Mouse (Mus musculus) MEL (cell line): Measurements from ENCODE around the gene Gnat1. TPM values are rescaled to one million over a fixed set of nuclear protein-coding genes. Genes with fewer than 3 reads are reported as not detected.
A peak's percentile ranks its signal among the peaks of the same experiment; 100 is the strongest.

ENCODE experiments used
- DNase-seq: peaks from one replicate; pipeline ENCODE4 v3.0.0; 2011; ENCODE audit warnings: low read depth, low spot score
- H3K27ac ChIP-seq: 2 replicates; pipeline ENCODE4 v1.5.1; 2012; ENCODE audit warnings: low read depth, mild to moderate bottlenecking, control low read depth, low read length, moderate library complexity; ENCODE audit not compliant: control insufficient read depth
- H3K27me3 ChIP-seq, 2 experiments: fragments of 150-350 bp in 1 of 2; sonication (generic) in 1 of 2; 2 replicates each; pipeline ENCODE4 v1.6.1; 2012; ENCODE audit warnings: low read length in 2 of 2, mild to moderate bottlenecking in 2 of 2, improper control_type of control experiment in 1 of 2, moderate library complexity in 1 of 2; ENCODE audit not compliant: insufficient read depth in 2 of 2, control insufficient read depth in 1 of 2
- H3K36me3 ChIP-seq, 2 experiments: 2 replicates each; pipeline ENCODE4 v1.6.1; 2012 to 2014; ENCODE audit warnings: low read length in 2 of 2, improper control_type of control experiment in 1 of 2, inconsistent platforms in 1 of 2, mild to moderate bottlenecking in 1 of 2; ENCODE audit not compliant: insufficient read depth in 2 of 2, control insufficient read depth in 1 of 2
- H3K4me1 ChIP-seq, 2 experiments: fragments of 150-350 bp in 1 of 2; sonication (generic) in 1 of 2; 2 replicates each; pipeline ENCODE4 v1.6.1; 2012; ENCODE audit warnings: low read length in 2 of 2, improper control_type of control experiment in 1 of 2, mild to moderate bottlenecking in 1 of 2; ENCODE audit not compliant: insufficient read depth in 2 of 2, control insufficient read depth in 1 of 2
- H3K4me3 ChIP-seq, 2 experiments: fragments of 150-350 bp in 1 of 2; sonication (generic) in 1 of 2; 2 replicates each; pipeline ENCODE4 v1.5.1; 2012; ENCODE audit warnings: low read depth in 2 of 2, low read length in 2 of 2, mild to moderate bottlenecking in 2 of 2, moderate library complexity in 2 of 2, control low read depth in 1 of 2, improper control_type of control experiment in 1 of 2; ENCODE audit not compliant: control insufficient read depth in 1 of 2, insufficient read depth in 1 of 2
- H3K79me2 ChIP-seq: 2 replicates; pipeline ENCODE4 v1.6.1; 2012; ENCODE audit warnings: mild to moderate bottlenecking, low read length, moderate library complexity; ENCODE audit not compliant: control insufficient read depth, poor library complexity, insufficient read depth
- H3K9ac ChIP-seq: 2 replicates; pipeline ENCODE4 v1.6.1; 2012; ENCODE audit warnings: low read depth, mild to moderate bottlenecking, control low read depth, low read length, moderate library complexity; ENCODE audit not compliant: control insufficient read depth, poor library complexity, severe bottlenecking
- H3K9me3 ChIP-seq: fragments of 150-350 bp; sonication (generic); replicated peaks from 2 replicates; pipeline ENCODE4 v1.6.1; 2012; ENCODE audit warnings: mild to moderate bottlenecking, low read length, improper control_type of control experiment, moderate library complexity; ENCODE audit not compliant: insufficient read depth
- BHLHE40 ChIP-seq: IDR thresholded peaks from 2 replicates; pipeline ENCODE4 v1.6.1; 2012; ENCODE audit warnings: low read depth, mild to moderate bottlenecking, inconsistent platforms, low read length, improper control_type of control experiment, borderline replicate concordance
- CHD2 ChIP-seq: IDR thresholded peaks from 2 replicates; pipeline ENCODE4 v1.6.1; 2011; ENCODE audit warnings: low read length, improper control_type of control experiment
- CTCF ChIP-seq, 3 experiments: IDR thresholded peaks in 2 of 3; conservative IDR thresholded peaks in 1 of 3; 2 replicates each; pipeline ENCODE4 v1.5.1; 2011 to 2012; ENCODE audit warnings: low read length in 3 of 3, low read depth in 2 of 3, mild to moderate bottlenecking in 2 of 3, improper control_type of control experiment in 1 of 3, inconsistent platforms in 1 of 3, mixed read lengths in 1 of 3, moderate library complexity in 1 of 3; ENCODE audit not compliant: control insufficient read depth in 1 of 3, insufficient read depth in 1 of 3, poor library complexity in 1 of 3, severe bottlenecking in 1 of 3
- ELF1 ChIP-seq: IDR thresholded peaks from 2 replicates; pipeline ENCODE4 v1.6.1; 2014; ENCODE audit warnings: low read depth, mild to moderate bottlenecking, inconsistent platforms, low read length, improper control_type of control experiment, moderate library complexity
- EP300 ChIP-seq, 2 experiments: IDR thresholded peaks; 2 replicates each; pipeline ENCODE4 v1.6.1; 2011; ENCODE audit warnings: improper control_type of control experiment in 2 of 2, low read length in 2 of 2, low read depth in 1 of 2, mild to moderate bottlenecking in 1 of 2
- GATA1 ChIP-seq: IDR thresholded peaks from 2 replicates; pipeline ENCODE4 v1.6.1; 2011; ENCODE audit warnings: low read depth, low read length, improper control_type of control experiment
- HCFC1 ChIP-seq: IDR thresholded peaks from 2 replicates; pipeline ENCODE4 v1.6.1; 2012; ENCODE audit warnings: low read depth, mild to moderate bottlenecking, inconsistent platforms, low read length, improper control_type of control experiment, moderate library complexity
- JUND ChIP-seq: IDR thresholded peaks from 2 replicates; pipeline ENCODE4 v1.6.1; 2011; ENCODE audit warnings: low read depth, mild to moderate bottlenecking, improper control_type of control experiment, low read length
- MAFK ChIP-seq: IDR thresholded peaks from 2 replicates; pipeline ENCODE4 v1.6.1; 2011; ENCODE audit warnings: low read depth, mild to moderate bottlenecking, low read length, improper control_type of control experiment, borderline replicate concordance
- MAX ChIP-seq: IDR thresholded peaks from 2 replicates; pipeline ENCODE4 v1.6.1; 2011; ENCODE audit warnings: low read length, improper control_type of control experiment
- MYB ChIP-seq: IDR thresholded peaks from 2 replicates; pipeline ENCODE4 v1.6.1; 2011; ENCODE audit warnings: mild to moderate bottlenecking, low read depth, low read length, improper control_type of control experiment
- NELFE ChIP-seq: IDR thresholded peaks from 2 replicates; pipeline ENCODE4 v1.6.1; 2011; ENCODE audit warnings: low read depth, low read length, improper control_type of control experiment
- NRF1 ChIP-seq: IDR thresholded peaks from 2 replicates; pipeline ENCODE4 v1.6.1; 2014; ENCODE audit warnings: low read depth, mild to moderate bottlenecking, inconsistent platforms, low read length, improper control_type of control experiment, moderate library complexity; ENCODE audit not compliant: poor library complexity, insufficient read depth, severe bottlenecking
- POLR2AphosphoS5 ChIP-seq: IDR thresholded peaks from 2 replicates; pipeline ENCODE4 v1.6.1; 2012; ENCODE audit warnings: low read depth, borderline replicate concordance, mild to moderate bottlenecking, inconsistent platforms, low read length, moderate library complexity, mixed read lengths
- TAL1 ChIP-seq: IDR thresholded peaks from 2 replicates; pipeline ENCODE4 v1.6.1; 2012; ENCODE audit warnings: mild to moderate bottlenecking, inconsistent platforms, low read length, moderate library complexity, mixed read lengths
- TBP ChIP-seq: IDR thresholded peaks from 2 replicates; pipeline ENCODE4 v1.8.0; 2011; ENCODE audit warnings: low read depth, low read length, improper control_type of control experiment
- TCF12 ChIP-seq: IDR thresholded peaks from 2 replicates; pipeline ENCODE4 v1.6.1; 2014; ENCODE audit warnings: low read depth, mild to moderate bottlenecking, inconsistent platforms, low read length, improper control_type of control experiment, moderate library complexity
- UBTF ChIP-seq: IDR thresholded peaks from 2 replicates; pipeline ENCODE4 v1.6.1; 2012; ENCODE audit warnings: low read depth, mild to moderate bottlenecking, inconsistent platforms, low read length, improper control_type of control experiment, moderate library complexity, borderline replicate concordance; ENCODE audit not compliant: insufficient read depth
- USF1 ChIP-seq: IDR thresholded peaks from 2 replicates; pipeline ENCODE4 v1.6.1; 2014; ENCODE audit warnings: low read depth, mild to moderate bottlenecking, inconsistent platforms, low read length, improper control_type of control experiment, moderate library complexity
- ZC3H11A ChIP-seq: IDR thresholded peaks from 2 replicates; pipeline ENCODE4 v1.6.1; 2012; ENCODE audit warnings: low read depth, mild to moderate bottlenecking, inconsistent platforms, low read length, improper control_type of control experiment
- ZKSCAN1 ChIP-seq: IDR thresholded peaks from 2 replicates; pipeline ENCODE4 v1.6.1; 2012; ENCODE audit warnings: low read depth, mild to moderate bottlenecking, inconsistent platforms, low read length, improper control_type of control experiment, moderate library complexity
- ZMIZ1 ChIP-seq: IDR thresholded peaks from 2 replicates; pipeline ENCODE4 v1.6.1; 2012; ENCODE audit warnings: low read depth, mild to moderate bottlenecking, inconsistent platforms, low read length, improper control_type of control experiment, moderate library complexity
- polyA plus RNA-seq, 2 experiments: library from polyadenylated mRNA; stranded (reverse) in 1 of 2; unstranded in 1 of 2; fragments of >175 nt in 1 of 2; fragments of >200 nt in 1 of 2; gene quantifications; 2 replicates each; pipeline versions ENCODE4 v1.2.1 to v1.2.4; 2012; ENCODE audit warnings: low replicate concordance in 2 of 2, low read depth in 1 of 2; ENCODE audit not compliant: insufficient read length in 2 of 2, insufficient read depth in 1 of 2, missing spikeins in 1 of 2
- total RNA-seq: library from RNA; depleted of rRNA; stranded (reverse); fragments of 300-350 nt; gene quantifications from 2 replicates; pipeline ENCODE4 v1.2.3, GENCODE M21; 2012

Gene Gnat1
- total and polyA plus RNA-seq, 3 experiments: 0.27 to 326 TPM; not detected in 1

- TF ChIP-seq TBP: peak; percentile 36; the same call in 1 of the 2 replicates
- no peak for TF ChIP-seq POLR2AphosphoS5
- 0 out of 2 replicates have a peak, but pooled peaks have one; percentile 36 for TF ChIP-seq TCF12
- no peak for TF ChIP-seq MYB
- TF ChIP-seq ZMIZ1: no peak
- TF ChIP-seq TAL1: no peak
Measured at GRCm38 (mm10) chr9:107645577-107645976, 33.9 kb downstream of the Gnat1 start (continued).

GRCm38 (mm10) chr9:107645153-107645510, 34.4 kb downstream of the Gnat1 start:
- peaks cover 0 to 7% of the 10 kb centered on the region in 2 experiments; a peak in 2 of 4 replicates for H3K36me3 ChIP-seq
- peak overlapping the region; percentile 51 to 61 for H3K4me3 ChIP-seq
- no peaks in the 10 kb centered on the region; the same call in 1 of the 2 replicates for H3K79me2 ChIP-seq
- H3K4me1 ChIP-seq: peaks cover 0 to 20% of the 10 kb centered on the region in 2 experiments; a peak in 3 of 4 replicates
- no peaks in the 10 kb centered on the region for H3K27me3 ChIP-seq
- no peak for DNase-seq
- peak overlapping the region; percentile 58 for H3K9ac ChIP-seq
- no peak for TF ChIP-seq HCFC1
- no peak for TF ChIP-seq EP300 (IDR thresholded peaks at IDR 0.05; ENCODE audit: low read depth in 1 of 2, low read length in 2 of 2)
- no peak for TF ChIP-seq BHLHE40
- no peak for TF ChIP-seq MAFK
- no peak for TF ChIP-seq ZC3H11A
- TF ChIP-seq ZKSCAN1: no peak
- TF ChIP-seq ELF1: no peak
- no peak for TF ChIP-seq NELFE
- no peak for TF ChIP-seq USF1
- no peak for TF ChIP-seq NRF1
- TF ChIP-seq UBTF: no peak
- TF ChIP-seq ZMIZ1: no peak
- no peak for TF ChIP-seq CHD2
- TF ChIP-seq MAX: no peak
- no peak for TF ChIP-seq MYB
- no peak for TF ChIP-seq CTCF (IDR thresholded peaks at IDR 0.05 in 2 of 3, conservative IDR thresholded peaks at IDR 0.05 in 1 of 3; ENCODE audit: control insufficient read depth in 1 of 3, insufficient read depth in 1 of 3, low read depth in 2 of 3, low read length in 3 of 3, poor library complexity in 1 of 3, severe bottlenecking in 1 of 3)
- no peak for TF ChIP-seq GATA1
- TF ChIP-seq JUND: no peak
- TF ChIP-seq TCF12: no peak
- H3K27ac ChIP-seq: no peak overlapping the region
- no peaks in the 10 kb centered on the region for H3K9me3 ChIP-seq
